Mouse (Mus musculus) lung, adult 2 months (tissue): ENCODE results near the gene Wbp1.

Experiments used
- CTCF ChIP-seq: fragments of 200-500 bp; IDR thresholded peaks from 2 replicates; pipeline ENCODE4 v1.5.1; 2011; ENCODE audit warnings: mild to moderate bottlenecking, low read length, control low read depth; ENCODE audit not compliant: insufficient read depth
- POLR2A ChIP-seq: fragments of 200-500 bp; IDR thresholded peaks from 2 replicates; pipeline ENCODE4 v1.6.1; 2011; ENCODE audit warnings: low read depth, mild to moderate bottlenecking, control low read depth, low read length, borderline replicate concordance; ENCODE audit errors: extremely low read depth

DNA sequence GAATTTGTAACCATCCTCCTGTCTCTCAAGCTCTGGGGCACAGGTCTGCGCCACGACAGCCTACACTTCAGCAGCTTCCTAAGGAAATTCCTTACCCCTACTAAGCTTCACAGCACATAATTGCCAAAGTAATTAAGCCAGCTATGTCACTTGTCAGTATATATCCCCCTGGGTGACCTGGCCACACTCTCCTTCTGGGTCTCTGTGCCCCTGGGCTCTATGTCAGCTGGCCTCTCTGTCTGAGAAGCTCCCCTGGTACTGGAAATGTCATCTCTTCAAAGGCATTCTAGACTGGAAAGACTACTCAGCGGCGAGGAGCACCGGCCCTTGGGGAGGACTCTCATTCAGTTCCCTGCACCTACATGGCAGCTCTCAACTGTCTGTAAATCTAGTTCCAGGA is 1.6 kb upstream of the Wbp1 start:
- no peak for TF ChIP-seq POLR2A
- TF ChIP-seq CTCF = no peak
